Mouse (Mus musculus) thymus, postnatal 4 days (tissue): ENCODE measurements at regions not wholly inside any gene's neighbourhood (a gene's known extent, or its start where the extent isn't known, plus 50 kb on each side); places are given as distances from the start of the nearest gene placed in this dataset.
A peak's percentile ranks its signal among the peaks of the same experiment; 100 is the strongest.

Source experiments
- DNase-seq: peaks from one replicate; pipeline ENCODE4 v3.0.0; 2021

DNA sequence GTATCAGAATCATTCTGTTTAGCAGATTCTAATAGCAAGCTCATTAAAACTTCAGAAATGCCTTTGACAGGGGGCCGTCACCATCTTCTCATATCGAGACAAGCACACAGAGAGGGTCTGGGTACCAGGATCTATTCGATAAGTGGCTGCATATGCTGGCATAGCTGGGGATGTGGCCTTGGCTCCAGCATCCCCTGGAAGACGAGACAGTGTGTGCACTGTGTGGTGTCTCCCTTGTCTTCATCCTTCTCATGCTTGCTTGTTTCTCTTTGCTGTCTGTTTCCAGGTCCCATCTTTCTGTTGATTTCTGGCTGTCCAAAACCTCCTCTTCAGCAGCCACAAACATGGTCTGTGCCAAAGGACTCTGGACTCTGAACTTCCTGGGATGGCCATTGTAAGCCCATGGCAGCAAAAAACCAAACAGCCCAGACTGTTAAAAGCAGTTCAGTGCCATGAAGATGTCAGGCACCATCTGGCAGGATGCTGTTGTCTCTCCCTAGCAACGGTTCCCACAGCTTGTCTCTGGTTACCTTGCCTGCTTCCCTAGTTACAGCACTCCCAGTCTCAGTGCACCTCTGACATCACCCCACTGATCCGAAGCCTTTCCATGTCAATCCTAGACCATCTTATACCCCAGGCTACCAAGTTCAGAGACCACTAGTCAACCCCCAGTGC lies 56.5 kb downstream of the Kctd12 start:
- DNase-seq = no peak

DNA sequence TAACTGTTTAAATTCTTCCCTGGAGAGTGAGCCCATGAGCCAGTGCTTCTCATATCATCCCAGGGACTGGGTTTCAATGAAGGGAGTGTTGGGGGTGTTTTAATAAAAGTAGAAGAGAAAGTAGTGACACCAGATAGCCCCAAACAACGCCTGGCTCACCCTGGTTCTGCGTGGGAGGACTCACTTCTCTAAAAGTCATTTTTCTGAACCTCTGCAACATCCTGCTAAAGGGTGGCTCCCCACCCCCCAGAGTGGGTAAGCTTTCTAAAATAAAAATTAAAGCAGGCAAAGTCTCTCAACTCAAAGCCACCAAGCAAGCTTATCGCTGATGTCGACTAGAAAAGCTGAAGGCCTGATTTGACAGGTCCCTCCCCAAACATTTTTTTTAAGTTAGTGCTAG lies 57.8 kb downstream of the Kctd12 start:
- DNase-seq = no peak

DNA sequence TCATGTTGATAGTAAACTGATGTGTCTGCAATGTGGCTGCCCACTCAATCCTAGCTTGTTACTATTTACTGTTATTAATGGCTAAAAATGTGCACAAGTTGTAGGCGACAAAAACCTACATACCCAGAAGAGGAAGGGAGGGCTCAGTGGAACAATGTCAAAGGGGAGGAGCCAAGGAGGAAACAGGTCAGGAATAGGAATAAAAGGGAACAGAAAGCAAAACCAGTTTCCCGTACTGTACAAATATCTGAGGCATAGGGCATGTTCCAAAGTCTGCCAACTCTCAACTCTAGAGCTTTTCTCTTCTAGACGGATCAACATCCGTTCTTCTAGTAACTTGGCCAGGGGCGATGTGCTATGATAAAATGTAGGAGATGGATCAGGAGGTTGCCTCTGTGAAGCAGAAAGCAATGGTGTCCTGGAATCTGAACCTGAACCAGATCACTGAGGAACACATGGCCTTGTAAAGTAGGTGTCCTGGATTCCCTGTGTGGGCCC lies 59.9 kb downstream of the Kctd12 start:
- no peak for DNase-seq

DNA sequence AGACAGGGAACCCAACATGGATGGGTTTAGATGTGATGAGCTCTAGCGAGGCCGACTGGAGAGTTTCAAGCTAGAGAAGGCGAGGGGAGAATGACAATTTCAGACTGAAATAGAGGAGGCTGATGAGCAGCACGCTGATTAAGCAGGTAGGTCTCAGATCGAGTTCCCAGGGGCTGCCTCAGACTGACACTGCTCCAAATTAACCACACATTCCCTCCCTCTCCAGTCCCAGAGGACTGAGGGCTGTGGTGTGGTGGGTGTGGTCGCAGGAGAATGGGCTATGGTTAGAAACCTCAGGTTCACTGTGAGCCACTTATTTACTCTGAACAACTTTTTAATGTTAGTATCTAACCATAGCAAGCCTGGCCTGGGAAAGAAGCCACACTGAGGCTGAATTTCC lies 62.0 kb downstream of the Kctd12 start:
- no peak for DNase-seq

DNA sequence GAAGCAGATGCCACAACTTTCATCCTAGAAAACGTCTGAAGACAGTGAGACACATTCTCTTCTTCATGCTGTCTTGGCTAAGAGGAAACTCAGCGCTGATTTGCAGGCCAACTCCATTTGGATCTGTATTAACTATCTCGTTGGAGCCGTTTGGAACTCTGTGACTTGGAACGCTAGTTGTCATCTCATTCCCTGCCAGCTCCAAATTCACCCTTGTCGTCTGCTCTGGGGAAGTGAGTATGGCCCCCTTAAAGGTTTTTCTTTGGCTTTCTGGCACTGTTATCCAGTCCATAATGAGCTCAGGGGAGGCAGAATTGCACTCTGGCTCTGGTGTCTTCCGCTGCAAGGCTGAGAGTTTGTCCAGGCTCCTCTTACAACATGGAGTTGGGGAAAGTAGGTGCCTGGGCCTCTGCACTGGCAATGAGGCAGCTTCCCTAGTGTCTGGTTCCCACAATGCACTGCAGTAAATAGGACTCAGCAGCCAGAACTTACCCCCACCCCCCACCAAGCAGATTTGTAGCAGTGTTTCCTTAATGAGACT lies 63.1 kb downstream of the Kctd12 start:
- no peak for DNase-seq

DNA sequence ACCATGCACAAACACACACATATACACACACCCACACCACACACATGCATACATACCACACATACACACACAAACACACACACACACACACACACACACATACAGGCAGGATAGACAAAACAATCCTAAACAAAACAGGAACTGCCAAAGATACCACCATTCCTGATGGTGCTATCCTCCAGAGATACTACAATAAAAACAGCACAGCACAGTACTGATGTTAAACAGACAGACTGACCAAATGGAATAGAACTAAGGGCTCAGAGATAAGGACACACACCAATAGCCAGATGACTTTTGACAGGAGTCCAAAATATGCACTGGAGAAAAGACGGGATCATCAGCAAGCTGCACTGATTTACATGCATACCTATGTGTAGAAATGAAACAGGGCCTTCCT lies 64.5 kb downstream of the Kctd12 start:
- no peak for DNase-seq

DNA sequence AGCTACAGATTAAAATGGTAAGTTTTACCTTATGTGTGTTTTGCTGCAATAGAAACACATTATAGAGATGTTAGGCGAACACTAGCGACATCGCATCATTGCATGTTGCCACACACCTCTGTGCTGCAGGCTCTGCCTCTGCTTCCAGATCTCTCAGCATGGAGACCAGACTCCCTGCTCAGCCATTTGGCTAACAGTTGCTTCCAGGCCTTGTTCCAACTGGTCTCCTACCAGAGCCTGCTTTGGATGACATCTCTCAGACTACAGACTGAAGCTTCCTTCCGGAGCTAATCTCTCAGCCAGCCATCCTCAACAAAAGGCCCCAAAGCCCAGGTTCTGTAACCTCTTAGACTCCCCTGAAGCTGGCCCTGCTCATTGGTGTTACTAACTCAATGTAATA lies 66.5 kb downstream of the Kctd12 start:
- no peak for DNase-seq

DNA sequence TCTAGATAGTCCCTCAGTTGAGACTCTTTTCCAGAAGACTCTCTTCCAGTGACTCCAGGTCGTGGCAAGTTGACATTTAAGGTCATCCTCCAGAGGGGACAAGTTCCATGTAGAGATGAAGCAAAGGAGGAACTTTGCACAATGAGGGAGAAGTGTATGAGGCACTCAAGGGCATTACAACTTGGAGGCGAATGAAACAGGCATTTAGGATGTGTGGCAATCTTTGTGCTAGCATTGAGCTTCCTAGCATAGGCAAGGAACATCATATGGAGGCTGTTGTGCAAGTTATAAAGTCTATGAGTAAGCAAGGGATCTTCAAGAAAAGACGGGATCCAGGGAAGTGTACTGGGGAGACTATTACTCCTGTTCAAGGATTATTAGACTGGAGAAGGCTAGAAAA lies 70.9 kb downstream of the Kctd12 start:
- DNase-seq = no peak

DNA sequence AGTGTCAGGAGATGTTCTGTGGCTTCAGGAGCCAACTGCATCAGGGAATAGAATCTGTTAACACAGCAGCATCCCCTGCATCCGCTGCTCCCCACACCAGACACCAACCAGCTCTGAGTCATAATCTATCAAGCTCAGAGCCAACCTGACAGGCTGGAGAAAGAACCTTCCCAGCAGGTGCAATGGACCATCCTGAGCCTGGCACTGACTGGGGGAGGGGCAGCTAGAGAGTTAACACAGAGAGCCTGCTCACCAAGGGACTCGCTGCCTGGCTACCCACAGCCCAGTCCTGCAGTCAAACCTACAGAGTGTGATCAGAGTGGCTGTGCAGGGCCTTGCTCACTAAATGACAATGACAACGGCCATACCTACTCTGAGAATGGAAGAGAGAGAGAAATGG lies 73.4 kb downstream of the Kctd12 start:
- no peak for DNase-seq

DNA sequence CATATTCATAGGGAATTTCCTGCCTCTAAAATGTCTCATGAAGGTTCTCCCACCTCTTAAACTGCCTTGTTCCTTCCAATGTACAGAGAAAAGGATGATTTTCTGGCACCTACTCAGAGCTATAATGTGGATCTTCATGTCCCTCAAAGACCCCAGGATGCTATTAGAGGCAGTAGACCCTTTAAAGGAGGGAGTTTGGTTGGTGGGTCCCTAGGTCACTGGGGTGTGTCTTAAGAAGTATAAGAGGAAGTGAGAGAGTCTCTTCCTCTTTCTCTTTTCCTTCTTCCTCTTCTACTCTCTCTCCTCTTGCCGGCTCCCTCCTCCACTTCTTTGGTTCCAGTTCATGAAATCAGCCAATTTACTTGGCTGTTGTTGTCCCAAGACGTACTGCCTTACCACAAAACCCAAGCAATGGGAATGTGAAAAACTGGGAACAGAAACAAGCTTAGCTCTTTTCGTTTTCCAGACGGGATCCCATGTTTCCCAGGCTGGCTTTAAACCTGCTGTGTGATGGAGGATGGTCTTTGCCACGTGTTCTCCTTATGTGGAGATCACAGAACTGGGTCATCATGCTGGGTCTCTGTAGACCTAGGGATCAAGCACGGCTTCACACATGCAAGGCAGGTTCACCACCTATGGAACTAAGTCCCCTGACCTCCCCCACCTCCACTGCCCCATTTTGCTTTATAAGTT lies 74.9 kb downstream of the Kctd12 start:
- no peak for DNase-seq

DNA sequence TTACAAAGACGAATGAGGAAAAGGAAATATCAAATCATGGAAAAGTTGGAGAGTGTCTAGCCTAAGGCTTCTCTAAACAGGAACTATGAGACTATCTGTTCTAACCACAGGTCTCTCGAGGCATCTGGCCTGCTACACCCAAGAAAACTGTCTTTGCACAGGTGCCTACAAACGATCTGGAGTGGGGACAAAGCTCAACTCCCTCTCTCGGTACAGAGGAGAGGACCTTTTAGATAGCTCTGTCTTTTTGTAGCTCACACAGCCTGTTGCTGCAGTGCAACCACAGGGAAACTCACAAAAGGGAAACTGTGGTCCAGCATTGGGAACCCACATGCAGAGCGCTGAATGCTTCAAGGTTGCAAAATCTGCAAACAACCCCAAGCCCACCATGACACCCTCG lies 75.6 kb downstream of the Kctd12 start:
- DNase-seq = peak; percentile 35

DNA sequence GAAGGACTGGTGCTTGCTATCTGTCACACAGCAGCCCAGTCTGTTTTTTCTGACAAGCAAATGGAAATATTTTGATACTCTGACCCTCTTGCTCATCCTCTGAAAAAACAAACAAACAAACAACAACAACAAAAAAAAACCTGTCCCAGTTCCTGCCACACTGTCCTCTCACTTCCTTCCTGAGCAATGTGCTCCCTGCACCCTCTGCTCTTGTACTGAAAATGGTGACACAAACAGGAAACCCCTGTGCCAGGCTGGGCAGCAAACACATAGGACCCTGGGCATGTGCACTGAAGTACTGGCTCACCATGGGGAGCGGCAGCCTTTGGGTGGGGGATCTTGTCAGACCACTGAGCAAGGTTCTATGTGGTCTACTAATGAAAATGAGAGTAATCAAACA lies 76.2 kb downstream of the Kctd12 start:
- DNase-seq = peak; percentile 45

DNA sequence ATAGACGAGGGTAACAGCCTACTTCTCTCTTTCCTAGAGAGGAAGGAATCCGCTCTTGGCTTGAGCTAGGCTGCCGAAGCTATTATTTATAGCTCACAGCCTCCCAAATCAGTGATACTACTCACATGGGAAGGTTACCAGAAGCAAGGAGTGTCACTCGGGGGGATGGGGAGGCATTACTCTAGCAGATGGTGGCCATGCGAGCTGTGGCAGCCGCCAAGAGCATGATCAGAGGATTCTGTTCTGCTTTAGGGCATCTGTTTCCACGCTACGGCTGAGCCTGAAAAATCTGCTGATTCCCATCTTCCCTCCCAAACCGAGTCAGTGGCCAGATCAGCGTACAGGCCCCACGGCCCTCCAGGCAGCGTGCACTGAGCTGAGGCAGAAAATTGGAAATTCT lies 79.5 kb downstream of the Kctd12 start:
- no peak for DNase-seq

DNA sequence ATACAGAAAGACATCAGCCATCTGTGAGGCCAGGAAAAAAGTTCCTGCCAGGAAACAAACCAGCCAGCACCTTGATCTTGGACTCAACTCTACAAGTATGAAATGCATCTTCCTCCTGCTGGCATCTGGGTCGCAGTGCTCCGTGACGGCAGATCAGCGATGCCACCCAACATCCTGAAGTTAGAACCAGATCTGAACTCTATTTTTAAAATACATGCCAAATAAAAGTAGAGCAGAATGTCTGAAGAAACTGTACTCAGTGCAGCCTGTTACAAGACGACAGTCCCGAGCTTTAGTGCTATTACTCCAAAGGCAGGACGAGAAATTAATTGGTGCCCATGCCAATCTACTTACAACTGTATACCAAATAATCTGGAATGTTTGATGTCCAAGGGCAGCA lies 80.2 kb downstream of the Kctd12 start:
- DNase-seq = no peak

DNA sequence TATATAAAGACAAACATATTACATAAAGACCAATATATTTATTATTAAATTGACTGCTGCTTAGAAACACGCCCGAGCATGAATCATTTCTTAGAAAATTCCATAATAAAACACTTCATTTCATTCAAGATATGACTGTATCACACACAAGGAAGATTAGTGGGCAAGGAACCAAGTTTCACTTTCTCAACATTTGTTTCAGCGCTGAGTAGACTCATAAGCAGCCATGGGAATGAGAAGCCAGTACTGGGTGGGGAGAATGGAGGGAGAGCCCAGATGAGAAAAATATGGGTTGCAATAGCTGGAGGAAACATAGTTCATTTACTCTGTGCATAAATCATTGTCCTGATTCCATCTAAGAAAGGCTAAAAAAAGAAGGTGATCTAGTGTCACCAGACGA lies 84.0 kb downstream of the Kctd12 start:
- no peak for DNase-seq

DNA sequence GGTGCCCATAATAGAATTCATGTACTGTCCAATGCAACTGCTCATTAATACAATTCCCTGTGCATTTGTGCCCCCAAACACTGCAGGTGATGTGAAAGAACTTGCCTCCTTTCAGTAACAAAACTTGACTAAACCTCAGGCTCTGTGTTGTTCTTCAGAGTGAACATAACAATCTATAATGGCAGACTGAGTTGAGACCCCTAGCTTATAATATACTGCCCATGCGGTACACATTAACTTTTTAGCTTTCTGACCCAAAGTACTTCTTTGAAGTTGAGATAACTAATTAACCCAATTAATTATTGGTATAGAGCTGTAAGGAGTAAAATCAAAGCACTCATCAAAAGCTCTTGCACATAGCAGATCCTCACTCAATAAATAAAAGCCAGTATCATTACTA lies 85.4 kb downstream of the Kctd12 start:
- no peak for DNase-seq

DNA sequence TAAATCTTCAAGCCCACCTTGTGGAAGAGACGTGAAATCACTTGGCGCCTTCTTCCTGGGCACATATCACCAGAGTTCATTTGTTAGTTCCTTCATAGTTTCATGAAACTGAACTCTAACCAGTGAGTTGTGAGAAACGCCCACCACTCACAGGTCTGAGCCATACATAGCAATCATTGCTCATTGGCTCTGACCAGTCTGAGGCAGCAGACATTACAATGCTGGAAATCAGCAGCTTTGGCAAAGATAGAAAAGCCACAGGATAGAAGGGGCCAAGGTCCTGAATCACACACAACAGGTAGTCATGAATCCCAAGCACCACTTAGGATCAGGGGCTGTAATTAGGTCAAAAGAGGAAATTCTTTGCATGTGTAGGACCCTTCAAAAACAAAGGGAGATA lies 85.9 kb downstream of the Kctd12 start:
- DNase-seq = no peak

DNA sequence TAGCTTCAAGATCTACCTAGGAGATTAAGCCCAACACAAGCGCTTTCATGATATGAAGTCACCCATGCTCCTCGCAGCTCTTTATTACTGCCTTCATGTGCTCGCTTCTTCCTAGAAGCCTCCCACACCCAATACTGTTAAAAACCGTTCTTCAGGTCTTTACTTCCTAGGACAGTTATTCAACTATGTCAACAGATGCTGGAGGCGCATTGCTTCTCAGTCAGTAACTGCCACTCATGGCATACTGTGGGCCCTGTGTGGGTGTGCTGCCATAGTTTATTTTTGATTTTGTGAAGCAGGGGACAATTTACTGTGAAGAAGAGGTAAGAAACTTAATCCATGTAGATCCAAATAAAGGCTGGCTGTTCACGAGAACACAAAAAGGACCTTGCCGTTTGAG lies 89.2 kb downstream of the Kctd12 start:
- no peak for DNase-seq

DNA sequence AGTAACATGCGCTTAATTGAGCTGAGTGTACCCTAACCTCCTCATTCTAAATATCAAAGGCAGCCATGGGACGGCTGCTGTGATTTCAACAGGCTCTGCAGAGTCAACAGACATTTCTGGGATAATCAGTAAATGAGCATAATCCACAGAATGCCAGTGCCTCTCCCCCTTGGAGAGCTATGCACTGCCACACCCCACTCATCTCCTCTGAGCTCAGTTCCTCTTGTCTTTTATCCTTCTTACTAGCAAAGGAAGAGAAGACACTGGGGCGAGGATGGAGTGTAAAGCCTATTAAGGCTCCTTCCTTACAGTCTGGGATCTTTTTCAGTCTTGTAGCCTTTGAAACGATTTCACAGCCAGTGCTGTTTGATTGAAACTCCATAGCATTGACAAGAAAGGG lies 90.9 kb downstream of the Kctd12 start:
- no peak for DNase-seq

DNA sequence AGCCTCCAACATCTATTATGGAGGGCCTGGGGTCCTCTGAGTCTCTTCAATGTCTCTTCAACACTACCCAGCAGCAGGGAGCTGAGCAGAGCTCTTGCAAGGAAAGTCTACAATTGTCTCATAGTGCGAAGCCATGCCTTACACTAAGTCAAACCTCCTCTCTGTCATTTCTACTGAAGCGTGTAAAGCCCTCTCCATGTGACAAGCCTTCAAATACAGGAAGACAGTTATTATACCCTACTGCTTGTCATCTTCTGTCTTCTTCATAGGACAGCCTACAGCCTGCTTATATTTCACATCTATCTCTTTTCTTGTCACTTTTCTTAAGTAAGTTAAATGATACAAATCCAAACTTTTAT lies 97.2 kb downstream of the Kctd12 start:
- no peak for DNase-seq

DNA sequence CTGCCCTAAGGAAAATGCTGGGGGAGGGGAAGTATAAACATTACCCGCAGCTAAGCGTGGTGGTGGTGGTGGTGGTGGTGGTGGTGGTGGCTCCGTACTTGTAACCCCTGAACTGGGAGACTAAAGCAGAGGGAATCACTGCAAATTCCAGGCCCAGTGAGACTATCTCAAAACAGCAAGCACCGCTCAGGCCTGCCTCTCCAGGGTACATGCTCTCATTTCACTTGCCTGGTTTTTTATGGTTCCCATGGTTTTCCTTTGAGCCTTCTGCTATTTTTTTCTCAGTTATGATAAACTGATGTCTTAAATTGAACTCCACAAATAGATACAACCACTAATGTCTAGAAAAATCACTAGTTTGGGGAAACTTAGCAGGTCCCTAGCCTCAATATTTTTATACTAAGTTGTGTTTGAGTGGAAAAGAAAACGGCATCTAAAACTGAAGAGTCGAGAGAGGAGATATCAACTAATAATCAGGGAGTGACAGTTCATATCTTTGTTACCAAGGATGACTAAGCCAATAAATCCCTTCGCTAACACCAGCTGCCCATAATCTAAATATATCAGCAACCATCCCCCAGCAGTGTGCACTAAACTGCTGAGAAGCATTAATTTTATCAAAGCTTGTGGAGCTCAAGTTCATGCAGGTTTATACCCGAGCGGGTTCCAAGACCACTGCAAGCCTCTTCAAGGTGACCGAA lies 97.7 kb downstream of the Kctd12 start:
- no peak for DNase-seq

DNA sequence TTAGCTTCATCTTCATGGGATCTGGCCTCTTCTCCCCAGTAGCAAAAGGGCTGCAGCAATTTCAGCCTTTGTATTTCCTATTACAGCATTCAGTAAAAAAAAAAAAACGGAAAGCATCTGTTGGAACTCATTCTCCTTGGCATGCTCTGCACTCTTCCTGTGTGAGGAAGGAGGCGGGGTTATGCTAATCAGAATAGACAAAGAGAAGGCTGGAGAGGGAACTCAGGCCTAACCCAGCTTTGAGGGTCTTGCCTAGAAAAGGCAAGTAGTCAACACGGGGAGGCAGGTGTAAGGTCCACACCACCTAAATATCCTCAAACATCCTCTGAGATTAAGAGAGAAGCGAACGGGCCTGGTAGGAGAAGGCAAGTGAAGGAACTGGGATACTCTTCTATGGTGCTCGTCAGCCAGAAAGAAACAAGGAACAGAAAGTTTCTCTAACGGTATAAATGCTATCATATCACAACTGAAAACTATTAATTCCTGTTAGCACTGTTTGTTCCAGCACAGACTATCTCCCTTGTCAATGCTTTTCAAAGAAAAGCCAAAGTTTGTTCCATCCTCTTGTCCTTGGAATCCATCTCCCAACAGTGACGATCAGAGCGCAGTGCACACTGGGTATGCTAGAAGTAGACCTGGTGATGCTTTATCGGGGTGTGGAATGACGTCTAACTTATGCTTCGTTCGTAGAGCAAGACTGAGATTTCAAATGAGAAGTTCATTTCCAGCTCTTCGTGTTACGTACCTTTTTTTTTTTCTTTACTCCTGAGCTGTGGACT lies 98.9 kb downstream of the Kctd12 start:
- DNase-seq = peak; percentile 15

DNA sequence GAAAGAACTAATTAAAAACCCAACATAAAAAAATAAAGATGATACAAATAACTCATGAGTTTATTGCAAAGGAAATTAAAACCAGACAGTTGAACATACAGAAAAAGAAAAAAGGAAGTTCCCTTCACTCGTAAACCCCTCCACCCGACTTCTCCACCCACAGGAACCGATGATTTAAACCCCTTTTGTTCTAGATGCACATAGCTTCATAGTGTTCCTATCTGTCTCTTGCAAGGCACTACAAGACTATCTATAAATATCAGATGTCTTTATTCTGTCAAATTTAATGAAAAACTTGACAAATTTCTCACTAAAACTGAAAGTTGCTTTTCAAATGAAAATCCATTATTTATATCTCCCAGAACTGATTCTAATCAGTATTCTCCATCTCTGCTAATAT lies 100.2 kb downstream of the Kctd12 start:
- DNase-seq = no peak
